Mouse (Mus musculus): ENCODE measurements around the gene Dnajc15. TPM values are rescaled to one million over a fixed set of nuclear protein-coding genes. Genes with fewer than 3 reads are reported as not detected.

The Dnajc15 gene
- total and polyA plus RNA-seq, 3 experiments = 16.3 to 51.5 (median 17.6) TPM

GRCm38 (mm10) chr14:77848349-77848748 is 26.6 kb downstream of the Dnajc15 start:
- Histone ChIP-seq H3K4me3 (ENCODE audit: low read depth, low read length) (no peak overlapping the region), H3K9me3 (replicated peaks) (no peaks in the 10 kb centered on the region), H3K27me3 (ENCODE audit: insufficient read depth, low read length) (no peaks in the 10 kb centered on the region), H3K36me3 (replicated peaks) (peaks cover 48% of the 10 kb centered on the region), H3K4me1 (ENCODE audit: insufficient read depth, low read depth, low read length) (no peaks in the 10 kb centered on the region)
- DNase-seq (ENCODE audit: low spot score) = no peak
- TF ChIP-seq TAL1 (conservative IDR thresholded peaks at IDR 0.05; ENCODE audit: low read depth, low read length) = no peak
- TF ChIP-seq CTCF (IDR thresholded peaks at IDR 0.05; ENCODE audit: low read depth, low read length) = no peak
- TF ChIP-seq GATA1 (IDR thresholded peaks at IDR 0.05; ENCODE audit: borderline replicate concordance, low read length) = no peak
- no peak for TF ChIP-seq POLR2AphosphoS5 (IDR thresholded peaks at IDR 0.05; ENCODE audit: insufficient replicate concordance, low read depth, low read length)
- TF ChIP-seq GATA2 (IDR thresholded peaks at IDR 0.05; ENCODE audit: borderline replicate concordance, low read depth, low read length) = no peak
- no peak for ATAC-seq (ENCODE audit: extremely low read depth, insufficient number of reproducible peaks, low FRiP score, poor library complexity, severe bottlenecking)

- TF ChIP-seq TAL1 (conservative IDR thresholded peaks at IDR 0.05; ENCODE audit: low read depth, low read length) (no peak), GATA2 (IDR thresholded peaks at IDR 0.05; ENCODE audit: borderline replicate concordance, low read depth, low read length) (no peak), GATA1 (IDR thresholded peaks at IDR 0.05; ENCODE audit: borderline replicate concordance, low read length) (no peak), POLR2AphosphoS5 (IDR thresholded peaks at IDR 0.05; ENCODE audit: insufficient replicate concordance, low read depth, low read length) (no peak), CTCF (IDR thresholded peaks at IDR 0.05; ENCODE audit: low read depth, low read length) (no peak)
- Histone ChIP-seq H3K4me3 (ENCODE audit: low read depth, low read length) (no peak overlapping the region), H3K9me3 (replicated peaks) (no peaks in the 10 kb centered on the region), H3K4me1 (ENCODE audit: insufficient read depth, low read depth, low read length) (no peaks in the 10 kb centered on the region), H3K36me3 (replicated peaks) (peaks cover 45% of the 10 kb centered on the region), H3K27me3 (ENCODE audit: insufficient read depth, low read length) (no peaks in the 10 kb centered on the region)
- DNase-seq (ENCODE audit: low spot score) (no peak), ATAC-seq (ENCODE audit: extremely low read depth, insufficient number of reproducible peaks, low FRiP score, poor library complexity, severe bottlenecking) (no peak)
These were observed 28.7 kb downstream of the Dnajc15 start for GRCm38 (mm10) chr14:77846206-77846605.

- DNase-seq (ENCODE audit: low spot score) (no peak), ATAC-seq (ENCODE audit: extremely low read depth, insufficient number of reproducible peaks, low FRiP score, poor library complexity, severe bottlenecking) (no peak)
- Histone ChIP-seq H3K4me3 (ENCODE audit: low read depth, low read length) (no peak overlapping the region), H3K36me3 (replicated peaks) (peaks cover 42% of the 10 kb centered on the region), H3K4me1 (ENCODE audit: insufficient read depth, low read depth, low read length) (no peaks in the 10 kb centered on the region), H3K27me3 (ENCODE audit: insufficient read depth, low read length) (no peaks in the 10 kb centered on the region), H3K9me3 (replicated peaks) (no peaks in the 10 kb centered on the region)
- TF ChIP-seq CTCF (IDR thresholded peaks at IDR 0.05; ENCODE audit: low read depth, low read length) (no peak), POLR2AphosphoS5 (IDR thresholded peaks at IDR 0.05; ENCODE audit: insufficient replicate concordance, low read depth, low read length) (no peak), GATA2 (IDR thresholded peaks at IDR 0.05; ENCODE audit: borderline replicate concordance, low read depth, low read length) (no peak), GATA1 (IDR thresholded peaks at IDR 0.05; ENCODE audit: borderline replicate concordance, low read length) (no peak), TAL1 (conservative IDR thresholded peaks at IDR 0.05; ENCODE audit: low read depth, low read length) (no peak)
These were observed 29.4 kb downstream of the Dnajc15 start for GRCm38 (mm10) chr14:77845479-77845878.

GRCm38 (mm10) chr14:77840574-77840973 is 34.4 kb downstream of the Dnajc15 start:
- Histone ChIP-seq H3K9me3 (replicated peaks) (no peaks in the 10 kb centered on the region), H3K36me3 (replicated peaks) (peaks cover 33% of the 10 kb centered on the region), H3K4me3 (ENCODE audit: low read depth, low read length) (no peak overlapping the region), H3K27me3 (ENCODE audit: insufficient read depth, low read length) (no peaks in the 10 kb centered on the region), H3K4me1 (ENCODE audit: insufficient read depth, low read depth, low read length) (no peaks in the 10 kb centered on the region)
- TF ChIP-seq TAL1 (conservative IDR thresholded peaks at IDR 0.05; ENCODE audit: low read depth, low read length) = no peak
- no peak for TF ChIP-seq GATA2 (IDR thresholded peaks at IDR 0.05; ENCODE audit: borderline replicate concordance, low read depth, low read length)
- no peak for TF ChIP-seq GATA1 (IDR thresholded peaks at IDR 0.05; ENCODE audit: borderline replicate concordance, low read length)
- no peak for TF ChIP-seq POLR2AphosphoS5 (IDR thresholded peaks at IDR 0.05; ENCODE audit: insufficient replicate concordance, low read depth, low read length)
- no peak for TF ChIP-seq CTCF (IDR thresholded peaks at IDR 0.05; ENCODE audit: low read depth, low read length)
- no peak for DNase-seq (ENCODE audit: low spot score)
- no peak for ATAC-seq (ENCODE audit: extremely low read depth, insufficient number of reproducible peaks, low FRiP score, poor library complexity, severe bottlenecking)

- no peak for DNase-seq (ENCODE audit: low spot score)
- no peak overlapping the region for H3K4me3 ChIP-seq (ENCODE audit: low read depth, low read length)
- no peaks in the 10 kb centered on the region for H3K27me3 ChIP-seq (ENCODE audit: insufficient read depth, low read length)
- peaks cover 28% of the 10 kb centered on the region for H3K36me3 ChIP-seq (replicated peaks)
- TF ChIP-seq TAL1 (conservative IDR thresholded peaks at IDR 0.05; ENCODE audit: low read depth, low read length) = no peak
- TF ChIP-seq CTCF (IDR thresholded peaks at IDR 0.05; ENCODE audit: low read depth, low read length) = no peak
- no peak for TF ChIP-seq POLR2AphosphoS5 (IDR thresholded peaks at IDR 0.05; ENCODE audit: insufficient replicate concordance, low read depth, low read length)
- no peak for TF ChIP-seq GATA1 (IDR thresholded peaks at IDR 0.05; ENCODE audit: borderline replicate concordance, low read length)
- TF ChIP-seq GATA2 (IDR thresholded peaks at IDR 0.05; ENCODE audit: borderline replicate concordance, low read depth, low read length) = no peak
- H3K9me3 ChIP-seq (replicated peaks) = no peaks in the 10 kb centered on the region
- no peaks in the 10 kb centered on the region for H3K4me1 ChIP-seq (ENCODE audit: insufficient read depth, low read depth, low read length)
- no peak for ATAC-seq (ENCODE audit: extremely low read depth, insufficient number of reproducible peaks, low FRiP score, poor library complexity, severe bottlenecking)
These were observed 34.8 kb downstream of the Dnajc15 start for GRCm38 (mm10) chr14:77840078-77840477.

- ATAC-seq (ENCODE audit: extremely low read depth, insufficient number of reproducible peaks, low FRiP score, poor library complexity, severe bottlenecking) (no peak), DNase-seq (ENCODE audit: low spot score) (no peak)
- no peak overlapping the region for H3K4me3 ChIP-seq (ENCODE audit: low read depth, low read length)
- no peaks in the 10 kb centered on the region for H3K27me3 ChIP-seq (ENCODE audit: insufficient read depth, low read length)
- no peaks in the 10 kb centered on the region for H3K4me1 ChIP-seq (ENCODE audit: insufficient read depth, low read depth, low read length)
- H3K36me3 ChIP-seq (replicated peaks) = peaks cover 28% of the 10 kb centered on the region
- TF ChIP-seq GATA2 (IDR thresholded peaks at IDR 0.05; ENCODE audit: borderline replicate concordance, low read depth, low read length) = no peak
- H3K9me3 ChIP-seq (replicated peaks) = no peaks in the 10 kb centered on the region
These were observed 38.1 kb downstream of the Dnajc15 start for GRCm38 (mm10) chr14:77836794-77837193.

- peaks cover 19% of the 10 kb centered on the region for H3K36me3 ChIP-seq (replicated peaks)
- ATAC-seq (ENCODE audit: extremely low read depth, insufficient number of reproducible peaks, low FRiP score, poor library complexity, severe bottlenecking) (no peak), DNase-seq (ENCODE audit: low spot score) (no peak)
- no peak for TF ChIP-seq GATA2 (IDR thresholded peaks at IDR 0.05; ENCODE audit: borderline replicate concordance, low read depth, low read length)
- TF ChIP-seq POLR2AphosphoS5 (IDR thresholded peaks at IDR 0.05; ENCODE audit: insufficient replicate concordance, low read depth, low read length) = no peak
- no peak for TF ChIP-seq CTCF (IDR thresholded peaks at IDR 0.05; ENCODE audit: low read depth, low read length)
- no peak for TF ChIP-seq GATA1 (IDR thresholded peaks at IDR 0.05; ENCODE audit: borderline replicate concordance, low read length)
- no peak for TF ChIP-seq TAL1 (conservative IDR thresholded peaks at IDR 0.05; ENCODE audit: low read depth, low read length)
- H3K27me3 ChIP-seq (ENCODE audit: insufficient read depth, low read length) = no peaks in the 10 kb centered on the region
- no peaks in the 10 kb centered on the region for H3K9me3 ChIP-seq (replicated peaks)
- no peak overlapping the region for H3K4me3 ChIP-seq (ENCODE audit: low read depth, low read length)
- no peaks in the 10 kb centered on the region for H3K4me1 ChIP-seq (ENCODE audit: insufficient read depth, low read depth, low read length)
These were observed 42.6 kb downstream of the Dnajc15 start for GRCm38 (mm10) chr14:77832359-77832758.

Measured in G1E (cell line).